Mouse (Mus musculus) NIH3T3 (cell line): ENCODE data around the gene Slc26a6.

Experiments
- DNase-seq: peaks from one replicate; pipeline ENCODE4 v3.0.0-alpha.2; 2012; ENCODE audit warnings: low read depth

Slc26a6 gene

DNA sequence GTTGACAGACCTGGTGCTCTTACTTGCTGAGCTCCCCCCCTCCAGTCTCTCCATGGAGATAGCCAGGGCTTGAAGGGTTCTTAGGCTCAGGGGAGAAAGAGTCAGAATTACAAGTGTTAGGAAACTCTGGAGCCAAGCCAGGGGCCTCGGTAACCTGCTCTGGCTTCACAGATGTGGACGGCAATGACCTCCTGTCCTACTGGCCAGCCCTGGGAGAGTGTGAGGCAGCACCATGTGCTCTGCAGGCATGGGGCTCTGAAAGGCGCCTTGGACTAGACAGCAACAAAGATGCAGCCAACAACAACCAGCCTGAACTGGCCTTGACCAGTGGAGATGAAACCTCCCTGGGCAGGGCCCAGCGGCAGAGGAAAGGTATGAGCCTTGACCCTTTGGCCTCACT lies 5.7 kb upstream of the Slc26a6 start:
- peak; percentile 21 for DNase-seq

DNA sequence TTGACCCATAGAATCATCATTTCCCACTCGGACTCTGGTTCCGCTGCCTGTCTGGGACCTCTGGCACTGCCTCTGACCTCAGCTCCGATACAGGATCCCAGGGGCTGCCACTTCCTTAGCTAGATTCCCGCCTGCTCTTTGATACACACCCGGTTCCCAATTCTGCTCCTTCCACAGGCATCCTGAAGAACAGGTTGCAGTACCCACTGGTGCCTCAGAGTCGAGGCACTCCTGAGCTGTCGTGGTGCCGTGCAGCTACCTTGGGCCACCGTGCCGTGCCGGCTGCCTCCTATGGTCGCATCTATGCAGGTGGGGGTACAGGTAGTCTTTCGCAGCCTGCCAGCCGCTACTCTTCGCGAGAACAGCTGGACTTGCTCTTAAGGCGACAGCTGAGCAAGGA lies 4.7 kb upstream of the Slc26a6 start:
- DNase-seq, result no peak

DNA sequence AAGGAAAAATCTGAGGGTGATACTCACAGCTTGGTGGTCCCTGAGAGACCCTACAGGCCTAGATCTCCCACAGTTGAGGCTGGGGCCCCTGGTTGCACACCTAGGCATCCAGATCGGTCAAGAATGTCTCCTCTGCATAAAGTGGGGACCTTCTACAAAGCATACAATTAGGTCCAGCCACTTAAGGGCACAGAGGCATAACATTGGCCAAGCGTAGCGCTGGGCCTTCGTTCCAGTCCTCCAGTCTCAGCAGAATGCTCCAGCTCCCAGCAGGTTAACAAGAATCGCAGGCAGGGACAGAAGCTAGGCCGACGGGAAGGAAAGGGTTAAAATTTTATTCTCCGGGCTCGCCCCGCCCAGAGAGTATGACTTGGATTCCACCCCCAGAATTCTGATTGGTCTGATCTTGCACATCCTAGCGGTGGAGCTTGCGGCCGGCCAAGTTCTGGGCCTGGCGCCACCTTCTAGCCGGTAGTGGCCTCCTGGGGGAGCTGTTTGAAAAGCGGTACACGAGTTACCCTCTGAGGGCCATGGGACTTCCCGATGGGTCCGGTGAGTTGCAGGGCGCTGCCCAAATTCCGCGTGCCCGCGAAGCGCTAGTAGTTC lies 655 bp downstream of the Slc26a6 start:
- DNase-seq, result peak; percentile 96

DNA sequence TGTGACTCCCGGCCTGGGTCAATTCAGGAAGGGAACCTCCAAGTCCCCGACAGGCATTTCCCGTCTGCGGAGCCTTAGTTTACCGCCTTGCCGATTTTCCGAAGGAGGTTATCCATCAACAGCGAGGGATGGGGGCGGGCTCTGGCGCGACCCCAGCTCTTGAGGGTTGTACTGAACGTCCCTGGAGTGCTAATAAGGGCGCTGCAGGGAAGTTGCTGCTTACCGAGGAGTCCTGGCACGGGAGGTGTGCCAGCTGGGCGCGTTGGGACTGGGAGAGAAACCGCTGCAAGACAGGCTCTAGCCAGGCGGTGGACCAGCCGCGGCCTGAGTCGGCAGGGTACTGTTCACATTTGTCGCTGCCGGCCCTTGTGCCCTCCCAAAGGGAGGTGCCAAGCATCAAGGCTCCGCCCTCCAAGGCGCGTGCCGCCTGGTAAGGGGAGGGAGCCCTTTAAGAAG lies 1.2 kb downstream of the Slc26a6 start:
- peak; percentile 89 for DNase-seq

DNA sequence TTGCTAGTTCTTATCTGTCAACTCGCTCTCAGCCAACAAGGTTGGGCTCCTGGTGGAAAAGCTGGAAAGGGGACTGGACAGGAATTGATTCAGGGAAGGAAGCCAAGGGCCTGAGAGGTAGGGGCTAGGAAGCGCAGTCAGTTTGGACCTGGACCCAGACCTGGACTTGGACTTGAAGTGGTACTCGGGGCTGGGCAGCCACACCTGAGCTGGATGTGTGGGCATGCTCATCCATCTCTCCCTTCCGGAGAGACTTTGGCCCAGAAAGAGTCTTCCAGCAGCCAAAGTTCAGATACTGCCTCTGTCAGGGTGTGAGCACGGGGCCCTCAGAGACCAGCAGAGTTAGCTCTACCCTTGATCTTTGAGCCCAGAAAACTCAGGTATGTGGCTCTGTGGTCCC lies 2.3 kb downstream of the Slc26a6 start:
- no peak for DNase-seq

DNA sequence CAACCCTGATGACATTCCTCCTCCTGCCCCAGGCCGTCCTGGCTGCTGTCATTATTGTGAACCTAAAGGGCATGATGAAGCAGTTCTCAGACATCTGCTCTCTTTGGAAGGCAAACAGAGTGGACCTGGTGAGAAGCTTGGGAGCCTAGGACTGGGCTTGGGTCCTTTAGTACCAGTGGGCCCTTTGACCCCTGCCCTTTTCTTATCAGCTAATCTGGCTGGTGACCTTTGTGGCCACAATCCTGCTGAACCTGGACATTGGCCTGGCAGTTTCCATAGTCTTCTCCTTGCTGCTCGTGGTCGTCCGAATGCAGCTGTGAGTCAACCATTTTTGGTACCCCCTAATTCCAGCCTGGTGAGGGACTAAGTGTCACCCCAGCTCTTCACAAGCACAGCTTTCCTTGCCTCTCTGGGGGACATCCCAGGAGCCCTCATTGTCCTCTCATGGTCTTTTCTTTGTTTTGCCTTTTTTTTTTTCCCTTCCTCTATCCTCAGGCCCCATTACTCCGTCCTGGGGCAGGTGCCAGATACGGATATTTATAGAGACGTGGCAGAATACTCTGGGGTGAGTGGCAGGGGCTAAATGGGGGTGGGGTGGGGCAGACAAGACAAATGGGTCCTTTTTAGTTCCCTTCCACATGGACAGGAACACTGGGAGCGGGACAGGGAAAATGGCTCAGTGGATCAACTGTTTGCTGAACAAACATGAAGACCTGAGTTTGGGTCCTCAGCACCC lies 5.9 kb downstream of the Slc26a6 start:
- no peak for DNase-seq

DNA sequence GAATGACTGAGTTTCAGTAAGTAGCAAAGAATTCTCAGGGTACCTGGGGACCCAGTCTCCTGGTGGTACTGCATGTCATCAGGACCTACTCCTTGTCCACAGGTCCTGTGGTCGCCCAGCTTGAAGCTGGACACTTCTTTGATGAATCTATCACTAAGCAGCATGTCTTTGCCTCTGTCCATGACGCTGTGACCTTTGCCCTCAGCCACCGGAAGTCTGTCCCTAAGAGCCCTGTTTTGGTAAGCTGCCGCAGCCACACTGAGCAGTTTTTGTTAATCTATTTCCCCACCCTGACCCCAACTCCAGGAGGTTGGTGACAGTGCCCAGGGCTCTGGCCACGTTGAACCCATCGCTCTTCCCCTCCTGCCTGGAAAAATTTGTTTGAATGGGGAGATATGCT lies 59.2 kb downstream of the Slc26a6 start:
- no peak for DNase-seq

DNA sequence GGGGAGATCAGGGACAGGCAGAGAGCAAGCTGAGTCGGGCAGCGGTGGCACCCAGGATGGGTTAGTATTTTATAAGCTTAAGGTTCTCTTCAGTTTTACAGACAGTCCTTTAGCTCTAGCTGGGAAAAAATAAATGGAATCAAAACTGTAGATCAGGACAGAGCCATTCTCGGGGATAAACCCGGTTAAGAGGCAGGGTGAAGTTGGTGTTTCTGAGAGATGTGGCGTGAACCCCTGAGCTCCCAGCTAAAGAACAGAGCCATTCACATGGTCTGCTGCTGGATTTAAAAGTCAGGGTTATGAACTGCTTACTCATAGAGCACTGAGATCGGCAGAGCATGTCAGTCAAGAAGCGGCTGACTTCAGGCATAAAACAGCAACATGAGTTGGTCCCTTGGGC lies 60.1 kb downstream of the Slc26a6 start:
- DNase-seq, result no peak

DNA sequence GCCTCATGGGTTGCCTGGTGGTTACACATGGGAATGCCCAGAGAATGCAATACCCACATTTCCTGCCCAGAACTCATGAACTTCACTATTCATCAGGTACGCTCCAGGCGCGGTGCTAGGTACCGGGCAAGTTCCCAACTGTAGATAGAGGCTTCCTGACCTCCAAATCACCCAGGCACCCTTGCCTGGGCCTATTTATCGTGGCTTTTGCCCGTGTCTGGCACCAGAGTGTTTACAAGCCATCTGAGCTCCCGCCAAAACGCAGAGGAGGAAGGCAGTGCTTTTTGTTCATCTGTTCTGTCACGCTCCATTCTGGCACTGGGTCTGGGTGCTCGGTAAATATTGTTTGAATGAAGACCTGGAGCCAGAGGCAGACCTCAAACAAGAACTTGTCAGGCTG lies 60.5 kb downstream of the Slc26a6 start:
- DNase-seq, result no peak

DNA sequence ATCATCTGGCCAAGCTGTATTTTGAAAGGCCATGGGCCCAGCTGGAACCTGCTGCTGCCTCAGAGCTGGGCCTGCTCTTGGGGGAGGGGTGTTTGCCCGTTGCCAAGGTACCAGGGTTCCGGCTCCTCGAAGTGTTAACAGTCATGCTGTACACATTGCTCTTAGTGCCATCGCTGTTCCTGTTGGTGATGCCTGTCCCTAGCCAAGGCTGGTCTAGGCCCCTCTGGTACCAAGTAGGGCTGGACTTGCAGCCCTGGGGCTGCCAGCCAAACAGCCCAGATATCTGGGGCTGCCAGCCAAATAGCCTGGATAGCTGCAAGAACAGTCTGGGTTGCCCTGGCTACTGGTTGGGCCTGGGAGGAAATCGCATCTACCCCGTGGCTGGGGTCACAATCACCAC lies 61.4 kb downstream of the Slc26a6 start, which contains the start of gene Tmem89:
TSS of gene Tmem89 (plus strand) at position 129 of the 400 bp plus-strand sequence.
- peak; percentile 19 for DNase-seq

DNA sequence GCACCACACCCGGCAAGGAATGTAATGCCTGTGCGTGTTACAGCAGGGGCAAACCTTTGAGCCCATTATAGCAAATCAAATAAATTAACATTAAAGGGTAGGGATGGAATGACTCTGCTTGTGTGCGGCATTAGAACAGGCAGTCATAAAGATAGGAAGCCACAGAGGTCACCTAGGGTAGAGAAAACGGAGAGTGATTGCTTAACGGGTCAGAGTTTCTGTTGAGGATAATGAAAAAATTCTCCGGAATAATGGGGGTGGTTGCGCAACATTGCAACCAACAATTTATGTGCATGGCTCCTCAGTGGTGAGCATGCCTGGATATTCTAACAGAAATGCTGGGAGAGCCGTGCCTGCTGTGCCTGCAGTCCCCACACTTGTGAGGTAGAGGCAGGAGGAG lies 72.8 kb downstream of the Slc26a6 start:
- peak; percentile 28 for DNase-seq

DNA sequence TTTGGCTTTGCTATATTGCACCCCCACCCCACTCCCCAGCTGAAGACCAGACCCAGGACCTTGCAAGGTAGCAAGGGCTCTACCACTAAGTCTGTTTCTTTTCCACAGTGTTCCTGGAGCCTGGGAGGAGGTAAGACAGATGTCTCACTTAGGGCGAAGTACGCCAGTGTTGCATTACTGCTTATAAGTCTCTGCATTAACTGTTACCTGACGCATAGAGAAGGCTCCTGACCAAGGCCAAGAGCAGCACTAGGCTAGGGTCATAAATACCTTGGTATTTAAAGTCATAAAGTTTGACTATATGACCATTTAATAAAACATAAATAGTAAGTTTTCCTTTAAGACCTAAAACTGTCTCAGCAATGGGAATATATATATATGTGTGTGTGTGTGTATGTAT lies 75.3 kb downstream of the Slc26a6 start:
- no peak for DNase-seq

DNA sequence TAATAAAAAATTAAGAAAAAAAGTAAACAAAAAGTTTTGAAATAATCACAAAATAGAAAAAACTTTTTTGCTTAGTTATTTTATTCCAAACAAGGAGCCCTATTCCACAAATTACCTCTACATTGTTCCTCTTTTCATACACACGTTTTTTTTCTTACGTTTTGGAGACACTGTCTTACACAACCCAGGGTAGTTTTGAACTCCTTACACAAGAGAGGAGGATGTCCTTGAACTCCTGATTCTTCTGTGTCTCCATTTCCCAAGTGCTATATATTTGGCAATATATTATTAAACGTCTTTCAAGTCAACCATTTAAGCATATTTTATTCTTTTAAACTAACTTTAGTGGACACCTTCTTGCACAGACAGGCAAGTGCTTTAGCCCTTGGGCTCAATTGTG lies 82.9 kb downstream of the Slc26a6 start:
- no peak for DNase-seq

DNA sequence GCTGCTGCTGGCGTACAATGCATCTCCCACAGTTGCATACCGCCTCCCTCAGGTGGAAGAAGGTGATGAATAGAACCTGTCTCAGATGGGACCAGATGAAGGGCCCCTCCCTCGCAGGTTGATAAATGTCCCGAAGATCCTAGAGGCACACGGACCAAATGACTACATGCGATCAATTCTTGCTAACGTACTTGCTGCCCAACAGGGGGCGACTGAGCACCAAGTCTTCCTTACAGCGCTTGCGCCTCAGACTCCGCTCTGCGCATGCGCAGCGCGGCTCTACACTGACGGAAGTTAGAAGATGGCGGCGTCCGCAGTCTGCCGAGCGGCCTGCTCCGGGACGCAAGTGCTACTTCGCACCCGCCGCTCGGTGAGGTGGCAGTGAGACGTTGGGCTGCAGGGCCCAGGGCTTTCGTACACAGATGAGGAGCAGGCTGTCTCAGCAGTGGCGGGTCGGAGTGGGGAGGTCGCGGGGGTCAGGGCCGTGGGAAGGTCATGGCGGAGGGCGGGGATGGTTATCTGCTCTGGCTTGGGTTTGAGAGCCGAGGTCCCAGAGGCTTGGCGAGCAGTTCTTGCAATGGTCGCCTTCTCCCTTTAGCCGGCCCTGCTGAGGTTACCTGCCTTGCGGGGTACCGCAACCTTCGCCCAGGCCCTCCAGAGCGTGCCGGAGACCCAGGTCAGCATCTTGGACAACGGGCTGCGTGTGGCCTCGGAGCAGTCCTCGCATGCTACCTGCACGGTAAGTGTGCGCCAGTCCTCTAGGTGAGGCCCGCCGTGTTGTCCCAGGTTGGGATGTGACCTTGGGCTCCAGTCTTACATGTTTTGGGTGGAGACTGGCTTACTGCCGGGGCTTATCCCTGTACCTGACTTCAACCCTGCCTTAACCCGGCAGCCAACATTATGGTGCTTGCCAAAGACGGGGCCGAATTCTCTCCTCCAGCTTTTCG lies 83.6 kb downstream of the Slc26a6 start, which contains the start of gene Uqcrc1:
TSS of gene Uqcrc1 (plus strand) at position 216 of the 947 bp plus-strand sequence.
- peak; percentile 99 for DNase-seq

DNA sequence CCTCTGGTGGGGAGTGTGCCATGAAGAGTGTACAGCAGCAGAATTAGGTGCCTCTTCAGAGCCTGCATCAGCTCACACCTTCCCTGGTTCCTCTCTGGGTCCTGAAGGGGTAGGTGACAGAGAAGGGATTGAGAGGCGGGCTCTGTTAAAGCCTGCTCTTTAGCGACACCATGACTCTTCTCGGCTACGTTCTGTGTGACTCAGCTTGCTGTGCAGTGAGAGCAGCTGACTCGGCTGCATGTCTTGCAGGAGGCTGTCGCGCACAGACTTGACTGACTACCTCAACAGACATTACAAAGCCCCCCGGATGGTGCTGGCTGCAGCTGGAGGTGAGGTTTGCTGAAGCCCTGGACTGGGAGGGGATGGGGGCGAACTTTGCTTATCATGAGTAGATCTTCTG lies 92.0 kb downstream of the Slc26a6 start:
- DNase-seq, result no peak

DNA sequence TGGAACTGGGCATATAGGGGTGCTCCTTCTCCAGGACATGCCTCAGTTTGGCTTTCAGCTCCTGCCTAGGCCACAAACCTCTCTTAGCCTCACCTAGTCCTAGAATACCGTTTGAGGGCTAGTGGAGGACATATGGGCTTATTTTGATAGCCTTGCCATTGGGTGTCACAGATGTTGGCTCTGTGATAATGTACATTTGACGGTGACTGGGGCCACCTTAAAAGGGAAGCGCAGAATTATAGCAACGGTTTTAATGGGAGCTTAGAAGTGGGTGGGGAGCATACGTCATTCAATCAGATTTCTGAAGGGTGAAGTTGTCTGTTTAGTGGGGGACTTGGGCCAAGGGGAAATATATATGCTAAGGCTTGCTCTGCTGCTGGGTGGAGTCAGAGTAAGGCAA lies 92.5 kb downstream of the Slc26a6 start:
- DNase-seq, result no peak

DNA sequence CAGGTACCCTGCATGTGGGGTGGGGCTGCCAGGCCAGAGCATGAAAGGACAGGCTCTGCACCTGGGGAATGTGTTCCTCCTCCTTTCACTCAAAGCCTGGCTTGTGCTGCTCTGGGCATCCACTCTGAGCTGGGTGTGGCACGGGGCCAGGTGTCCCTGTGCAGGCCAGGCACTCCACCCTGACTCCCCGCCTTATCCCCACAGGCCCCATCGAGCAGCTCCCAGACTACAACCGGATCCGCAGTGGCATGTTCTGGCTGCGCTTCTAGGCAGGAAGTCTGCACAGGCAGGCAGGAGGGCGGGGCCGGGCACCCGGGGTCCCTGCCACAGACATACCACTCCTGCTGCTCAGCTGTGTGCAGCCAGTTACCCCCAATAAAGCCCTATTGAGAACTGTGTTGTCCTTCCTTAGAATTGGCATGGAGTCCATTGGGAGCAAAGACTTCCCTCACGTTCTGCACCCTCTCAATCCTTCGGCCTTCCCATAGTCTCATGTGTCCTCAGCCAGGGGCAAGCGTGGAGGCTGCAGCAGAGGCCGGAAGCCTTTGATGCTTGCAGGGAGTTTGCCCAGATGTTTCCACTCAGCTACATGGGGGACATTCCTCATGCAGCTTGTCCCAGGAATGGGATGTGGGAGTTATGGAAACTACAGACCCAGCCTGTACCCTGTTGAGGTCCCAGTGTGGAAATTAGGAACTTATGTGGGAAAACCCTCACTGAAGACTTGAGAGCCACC lies 96.3 kb downstream of the Slc26a6 start:
- DNase-seq, result no peak

DNA sequence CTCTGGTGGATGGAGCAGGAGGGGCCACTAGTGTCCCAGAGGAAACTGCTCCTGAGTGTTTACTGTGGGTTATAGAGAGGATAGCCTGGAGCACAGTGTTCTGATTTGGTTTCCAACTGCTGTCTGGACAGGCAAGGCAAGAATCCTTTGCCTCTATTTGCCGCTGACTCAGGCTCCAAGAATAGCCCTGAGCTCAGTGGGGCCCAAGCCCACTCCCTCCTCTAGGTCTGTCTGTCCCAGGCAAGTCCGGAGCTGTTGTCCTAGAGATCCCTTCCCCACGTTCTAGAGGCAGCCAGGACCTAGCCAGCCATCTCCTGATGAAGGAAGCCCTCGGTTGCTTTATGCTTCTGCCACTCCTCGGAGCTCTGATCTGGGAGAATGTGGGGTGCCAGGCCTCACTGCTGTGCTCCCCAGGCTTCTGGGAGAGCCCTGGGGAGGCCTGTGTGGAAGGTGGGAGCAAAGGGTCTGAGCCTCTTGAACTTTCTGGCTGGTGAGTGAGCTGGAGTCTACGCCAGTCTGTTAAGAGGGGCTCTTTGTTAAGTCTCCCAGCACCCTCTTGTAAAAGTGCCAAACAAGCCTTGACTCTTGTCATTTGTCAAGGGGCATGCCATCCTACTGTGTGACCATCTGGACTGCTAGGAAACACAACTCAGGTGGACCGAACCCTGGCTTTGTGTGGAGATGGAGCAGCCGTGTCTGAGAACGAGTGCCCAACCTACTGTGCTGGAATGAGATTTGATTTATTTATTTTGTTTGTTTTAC lies 97.1 kb downstream of the Slc26a6 start:
- peak; percentile 5 for DNase-seq

DNA sequence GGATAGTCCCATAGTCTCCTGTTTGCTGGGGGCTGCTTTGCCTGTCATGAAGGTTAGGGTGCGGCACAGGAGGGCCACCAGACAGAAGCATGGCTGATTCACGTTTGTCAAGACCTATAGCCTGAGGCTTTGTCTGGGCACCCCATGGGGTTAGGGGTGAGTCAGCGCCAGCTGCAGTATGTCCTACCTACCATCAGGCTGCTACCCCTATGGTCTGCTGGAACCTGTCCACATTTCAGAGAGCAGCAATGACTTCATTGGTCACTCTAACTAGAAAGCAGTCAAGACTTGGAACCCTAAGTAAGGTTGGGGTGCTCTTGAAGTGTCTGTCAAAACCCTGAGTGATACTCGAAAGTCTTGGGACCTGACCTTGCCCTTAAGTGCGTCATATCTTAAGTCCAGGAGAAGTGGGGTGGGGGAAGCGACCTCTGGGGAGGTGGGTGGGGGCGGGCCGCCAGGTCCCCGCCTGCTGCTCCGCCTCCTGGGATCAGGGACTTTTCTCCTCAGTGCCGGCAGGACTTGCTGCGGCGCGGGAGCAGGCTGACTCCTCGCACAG lies 100.1 kb downstream of the Slc26a6 start, which contains the start of gene Col7a1:
TSS of gene Col7a1 (plus strand) at position 506 of the 556 bp plus-strand sequence.
- peak; percentile 61 for DNase-seq

DNA sequence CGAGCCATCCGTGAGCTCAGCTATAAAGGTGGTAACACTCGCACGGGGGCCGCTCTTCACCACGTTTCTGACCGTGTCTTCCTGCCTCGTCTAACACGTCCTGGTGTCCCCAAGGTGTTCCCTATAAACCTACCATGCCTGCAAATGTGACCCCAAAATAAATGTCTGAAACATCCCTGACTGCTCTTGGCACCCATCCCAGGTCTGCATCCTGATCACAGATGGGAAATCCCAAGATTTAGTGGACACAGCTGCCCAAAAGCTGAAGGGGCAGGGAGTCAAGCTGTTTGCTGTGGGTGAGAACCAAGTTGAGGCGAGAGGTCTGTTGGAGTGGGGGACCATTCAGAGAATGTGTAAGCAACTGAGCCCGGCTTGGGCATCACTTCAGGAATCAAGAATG lies 102.2 kb downstream of the Slc26a6 start:
- DNase-seq, result peak; percentile 18

DNA sequence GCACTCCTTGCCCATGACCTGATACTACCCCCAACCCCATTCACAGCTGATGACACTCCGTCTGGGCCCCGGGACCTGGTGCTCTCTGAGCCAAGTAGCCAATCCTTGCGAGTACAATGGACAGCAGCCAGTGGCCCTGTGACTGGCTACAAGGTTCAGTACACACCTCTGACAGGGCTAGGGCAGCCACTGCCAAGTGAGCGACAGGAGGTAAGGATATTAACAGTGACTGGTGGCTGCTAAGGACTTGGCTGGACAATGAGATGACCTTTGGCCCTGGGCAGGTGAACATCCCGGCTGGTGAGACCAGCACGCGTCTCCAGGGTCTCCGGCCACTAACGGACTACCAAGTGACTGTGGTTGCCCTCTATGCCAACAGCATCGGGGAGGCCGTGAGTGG lies 102.8 kb downstream of the Slc26a6 start:
- no peak for DNase-seq
